Mouse (Mus musculus) heart, embryonic 14.5 days (tissue): ENCODE data around the gene 6430548M08Rik. TPM values are rescaled to one million over a fixed set of nuclear protein-coding genes. Genes with fewer than 3 reads are reported as not detected.

Source experiments
- ATAC-seq: fragments of 200-750 bp; cut with Nextera tagmentation; 2 replicates; pipeline ENCODE4 v1.8.0; 2017; ENCODE audit warnings: low read depth, moderate TSS enrichment; ENCODE audit not compliant: insufficient number of reproducible peaks, insufficient read depth, low FRiP score
- H3K27ac ChIP-seq, 2 experiments: fragments of 200-500 bp in 1 of 2; fragments of 300-500 bp in 1 of 2; sonication (generic) in 1 of 2; replicated peaks in 1 of 2; 2 replicates each; pipeline ENCODE4 v1.5.1; 2012 to 2014; ENCODE audit warnings: low read depth in 2 of 2, low read length in 2 of 2, control low read depth in 1 of 2, mild to moderate bottlenecking in 1 of 2, mixed read lengths in 1 of 2; ENCODE audit not compliant: control insufficient read depth in 1 of 2, insufficient read depth in 1 of 2
- H3K27me3 ChIP-seq: fragments of 300-500 bp; sonication (generic); 2 replicates; pipeline ENCODE4 v1.6.1; 2014; ENCODE audit warnings: mild to moderate bottlenecking, low read length, control low read depth; ENCODE audit not compliant: control insufficient read depth, insufficient read depth
- H3K36me3 ChIP-seq: fragments of 300-500 bp; sonication (generic); 2 replicates; pipeline ENCODE4 v1.6.1; 2014; ENCODE audit warnings: mild to moderate bottlenecking, control low read depth, low read length, mixed read lengths; ENCODE audit not compliant: control insufficient read depth, insufficient read depth
- H3K4me1 ChIP-seq, 2 experiments: fragments of 200-500 bp in 1 of 2; fragments of 300-500 bp in 1 of 2; sonication (generic) in 1 of 2; 2 replicates each; pipeline ENCODE4 v1.6.1; 2012 to 2014; ENCODE audit warnings: low read length in 2 of 2, control low read depth in 1 of 2, mixed read lengths in 1 of 2; ENCODE audit not compliant: control insufficient read depth in 2 of 2, insufficient read depth in 2 of 2
- H3K4me2 ChIP-seq: fragments of 300-500 bp; sonication (generic); 2 replicates; pipeline ENCODE4 v1.6.1; 2014; ENCODE audit warnings: mild to moderate bottlenecking, low read length
- H3K4me3 ChIP-seq, 2 experiments: fragments of 200-500 bp in 1 of 2; fragments of 300-500 bp in 1 of 2; sonication (generic) in 1 of 2; 2 replicates each; pipeline ENCODE4 v1.5.1; 2012 to 2014; ENCODE audit warnings: low read length in 2 of 2, mild to moderate bottlenecking in 2 of 2, control low read depth in 1 of 2, low read depth in 1 of 2, moderate library complexity in 1 of 2; ENCODE audit not compliant: control insufficient read depth in 1 of 2, insufficient read depth in 1 of 2
- H3K9ac ChIP-seq: fragments of 300-500 bp; sonication (generic); 2 replicates; pipeline ENCODE4 v1.6.1; 2014; ENCODE audit warnings: mild to moderate bottlenecking, low read length
- H3K9me3 ChIP-seq: fragments of 300-500 bp; sonication (generic); 2 replicates; pipeline ENCODE4 v1.6.1; 2016; ENCODE audit warnings: low read length, control low read depth; ENCODE audit not compliant: control insufficient read depth
- WGBS: fragments of 180-500 bp; shearing (Covaris S2); extraction: QIAGEN DNeasy Blood & Tissue Kit; methylation state at CpG from one replicate; pipeline ENCODE4 v1.1.7; 2014; 5-methylcytosine and 5-hydroxymethylcytosine counted together
- polyA plus RNA-seq: library from polyadenylated mRNA; unstranded; fragments of >200 nt; fragmentation: Nextera tagmentation; extraction: Ambion mirVana; gene quantifications from 2 replicates; pipeline ENCODE4 v1.2.1, GENCODE M21; 2014

Gene 6430548M08Rik
- polyA plus RNA-seq, 1 experiment from 2014 or later: 9.2 TPM

DNA sequence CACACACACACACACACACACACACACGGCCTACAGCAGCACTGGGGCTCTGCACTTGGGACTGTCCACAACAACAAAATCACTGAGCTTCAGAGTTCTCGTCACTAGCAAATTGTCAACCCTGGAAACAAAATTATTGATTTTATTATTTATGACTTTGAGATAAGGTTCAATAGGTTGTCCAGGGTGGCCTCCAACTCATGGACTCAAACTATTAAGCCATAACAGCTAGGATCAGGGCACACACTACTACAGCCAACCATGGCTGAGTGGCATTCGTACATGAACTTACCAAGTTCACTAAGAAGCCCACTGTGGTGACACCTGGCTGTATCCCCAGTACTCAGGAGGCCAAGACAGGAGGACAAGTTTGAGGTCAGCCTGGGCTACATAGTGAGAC is 20.8 kb upstream of the 6430548M08Rik start:
- H3K9me3 ChIP-seq: no peaks in the 10 kb centered on the region
- no peak overlapping the region for H3K4me2 ChIP-seq
- H3K4me3 ChIP-seq: no peak overlapping the region
- H3K9ac ChIP-seq: no peak overlapping the region
- H3K27ac ChIP-seq: no peak overlapping the region
- WGBS: 86% methylated on average over 3 of the region's 3 CpGs
- H3K27me3 ChIP-seq: no peaks in the 10 kb centered on the region
- no peak for ATAC-seq
- H3K4me1 ChIP-seq: peaks cover 0 to 2% of the 10 kb centered on the region in 2 experiments; a peak in 1 of 4 replicates
- peaks cover 53% of the 10 kb centered on the region for H3K36me3 ChIP-seq

DNA sequence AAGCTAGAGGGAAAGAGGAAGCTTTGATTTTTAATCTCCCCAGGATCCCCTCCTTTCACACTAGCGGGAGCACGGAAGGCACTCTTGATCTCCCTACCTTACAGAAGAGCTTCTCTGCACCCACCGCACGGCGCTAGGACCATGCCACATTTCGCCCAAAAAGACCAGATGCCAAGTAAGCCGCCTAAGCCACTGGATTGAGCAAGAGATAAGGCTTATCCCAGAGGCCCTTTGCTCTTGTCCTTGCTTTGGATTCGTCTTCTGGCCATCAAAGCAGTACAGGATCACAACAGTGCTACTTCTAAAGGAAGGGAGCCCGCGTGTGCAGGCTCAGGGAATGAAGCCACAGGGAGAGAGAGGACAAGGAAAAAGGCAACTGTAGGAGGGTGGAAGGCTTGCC is 19.2 kb upstream of the 6430548M08Rik start:
- H3K4me1 ChIP-seq: peaks cover 0 to 2% of the 10 kb centered on the region in 2 experiments; a peak in 1 of 4 replicates
- H3K4me3 ChIP-seq: no peak overlapping the region
- ATAC-seq: no peak
- H3K27me3 ChIP-seq: no peaks in the 10 kb centered on the region
- no peak overlapping the region for H3K27ac ChIP-seq
- 78% methylated on average over 10 of the region's 10 CpGs for WGBS
- H3K9me3 ChIP-seq: no peaks in the 10 kb centered on the region
- H3K4me2 ChIP-seq: no peak overlapping the region
- no peak overlapping the region for H3K9ac ChIP-seq
- H3K36me3 ChIP-seq: peaks cover 47% of the 10 kb centered on the region

DNA sequence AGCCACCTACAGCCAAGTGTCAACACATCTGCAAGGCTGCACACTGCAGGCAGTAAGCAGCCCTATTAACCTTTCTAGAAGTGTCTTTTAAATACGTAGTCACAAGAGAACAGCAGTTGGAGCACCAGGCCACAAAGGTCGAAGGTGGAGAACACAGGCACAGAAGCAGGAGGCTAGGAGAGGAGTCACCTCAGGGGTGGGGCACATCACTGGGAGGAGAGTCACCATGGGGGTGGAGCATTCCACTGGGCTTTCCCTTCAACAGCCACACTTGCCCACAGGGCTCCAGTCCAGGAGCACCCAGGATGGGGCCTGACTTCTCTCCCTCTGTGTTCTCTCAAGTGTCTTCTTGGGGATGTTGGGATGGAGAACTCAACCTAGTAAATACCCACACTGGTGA is 17.5 kb upstream of the 6430548M08Rik start:
- ATAC-seq: no peak
- Histone ChIP-seq H3K9ac (no peak overlapping the region), H3K27ac (no peak overlapping the region), H3K4me3 (no peak overlapping the region), H3K9me3 (no peaks in the 10 kb centered on the region), H3K4me2 (no peak overlapping the region), H3K36me3 (peaks cover 32% of the 10 kb centered on the region), H3K4me1 (peaks cover 0 to 11% of the 10 kb centered on the region in 2 experiments; a peak in 2 of 4 replicates), H3K27me3 (no peaks in the 10 kb centered on the region)
- 85% methylated on average over 2 of the region's 2 CpGs for WGBS

DNA sequence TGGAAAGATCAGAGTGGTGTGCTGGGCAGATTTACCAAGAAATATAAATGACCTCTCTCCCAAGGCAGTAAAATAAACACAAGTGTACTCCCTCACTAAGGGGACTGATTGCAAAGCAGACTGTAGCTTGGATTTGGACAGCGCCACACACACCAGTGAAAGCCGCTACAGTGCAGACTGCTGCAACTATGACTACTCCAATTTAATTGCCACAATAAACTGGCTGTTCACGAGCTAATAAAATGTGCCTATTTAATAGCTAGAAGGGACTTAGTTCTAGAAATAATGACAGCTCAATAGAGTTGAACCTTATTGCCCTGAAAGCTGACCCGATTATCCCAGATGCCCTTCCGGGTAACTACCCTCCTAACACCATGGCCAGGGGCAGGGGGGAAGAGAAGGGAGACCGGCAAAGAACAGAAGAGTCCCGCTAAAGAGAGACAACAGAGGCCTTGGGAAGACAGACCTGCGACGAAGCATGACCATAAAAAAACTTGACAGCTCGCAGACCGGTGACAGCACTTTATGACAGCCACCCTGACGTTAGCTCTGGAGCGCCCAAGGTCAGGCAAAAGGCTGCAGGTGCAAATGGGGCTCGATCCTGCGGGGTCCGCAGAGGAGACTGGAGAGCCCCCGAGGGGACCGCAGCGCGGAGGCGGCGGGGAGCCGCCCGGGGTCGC is 13.4 kb upstream of the 6430548M08Rik start:
- peak overlapping the region; percentile 92 to 97 for H3K4me3 ChIP-seq
- no peak for ATAC-seq
- H3K4me2 ChIP-seq: peak overlapping the region; percentile 94

DNA sequence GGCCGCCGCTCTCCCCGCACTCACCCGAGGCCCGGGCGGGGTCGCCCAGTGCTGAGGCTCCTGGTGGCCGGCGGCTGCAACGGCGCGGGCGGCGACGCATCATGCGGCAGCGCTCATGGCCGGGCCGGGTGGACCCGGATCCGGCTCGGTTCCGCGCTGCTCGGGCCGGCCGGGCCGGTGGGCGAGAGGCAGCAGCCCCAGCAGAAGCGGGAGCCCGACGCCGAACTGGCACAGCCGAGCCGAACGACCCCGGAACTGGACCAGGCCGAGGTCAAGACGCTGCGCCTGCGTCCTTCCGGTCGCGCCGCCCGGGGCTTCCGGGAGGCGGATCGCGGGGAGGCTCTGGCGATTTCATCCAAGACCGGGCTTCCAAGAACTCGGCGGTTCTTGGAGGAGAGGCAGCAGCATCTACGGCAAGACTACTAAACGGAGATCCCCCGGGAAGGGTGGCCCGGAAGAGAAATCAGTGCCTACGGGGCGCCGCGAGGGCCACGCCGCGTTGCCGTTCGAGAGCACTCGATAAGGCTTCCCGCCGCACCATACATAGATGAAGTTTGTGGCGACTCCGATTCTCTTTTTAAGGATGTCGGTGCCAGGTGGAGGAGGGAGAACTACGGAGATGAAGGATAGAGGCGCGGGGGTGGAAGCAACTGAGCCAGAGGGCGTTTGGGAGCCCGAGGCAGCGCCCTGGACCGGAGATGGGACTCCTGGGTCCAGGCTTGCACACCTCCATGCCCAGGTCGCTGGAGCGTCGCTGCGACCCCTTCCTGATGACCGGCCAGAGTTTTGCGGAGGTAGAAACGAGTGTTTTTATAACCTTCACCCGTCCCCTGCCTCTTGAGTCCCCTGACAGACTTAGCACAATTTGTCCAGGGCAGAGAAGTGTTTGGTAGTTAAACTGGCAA is 12.6 kb upstream of the 6430548M08Rik start, which contains the start of gene Zdhhc7:
Gene Zdhhc7 (minus strand): TSS at position 415 of the 905 bp plus-strand sequence.
- Histone ChIP-seq H3K27ac (peak within 1 kb of the TSS; percentile 84 to 92), H3K4me2 (peak within 1 kb of the TSS; percentile 94), H3K9ac (peak within 1 kb of the TSS; percentile 90), H3K9me3 (no peaks in the 10 kb centered on the region), H3K36me3 (peaks cover 6% of the 10 kb centered on the region; the same call in 1 of the 2 replicates), H3K27me3 (no peaks in the 10 kb centered on the region), H3K4me3 (peak within 1 kb of the TSS; percentile 92 to 97), H3K4me1 (peaks cover 8 to 22% of the 10 kb centered on the region in 2 experiments)
- WGBS: under 1% methylated on average over 82 of the region's 88 CpGs
- peak; percentile 60 for ATAC-seq

More for the DNA sequence above, 13.4 kb upstream of the 6430548M08Rik start:
- Histone ChIP-seq H3K4me1 (peaks cover 5 to 22% of the 10 kb centered on the region in 2 experiments), H3K9me3 (no peaks in the 10 kb centered on the region), H3K27me3 (no peaks in the 10 kb centered on the region), H3K9ac (peak overlapping the region; percentile 90), H3K36me3 (peaks cover 7% of the 10 kb centered on the region; the same call in 1 of the 2 replicates), H3K27ac (peak overlapping the region; percentile 84 to 92; a peak in 3 of 4 replicates)
- 4% methylated on average over 21 of the region's 25 CpGs for WGBS

DNA sequence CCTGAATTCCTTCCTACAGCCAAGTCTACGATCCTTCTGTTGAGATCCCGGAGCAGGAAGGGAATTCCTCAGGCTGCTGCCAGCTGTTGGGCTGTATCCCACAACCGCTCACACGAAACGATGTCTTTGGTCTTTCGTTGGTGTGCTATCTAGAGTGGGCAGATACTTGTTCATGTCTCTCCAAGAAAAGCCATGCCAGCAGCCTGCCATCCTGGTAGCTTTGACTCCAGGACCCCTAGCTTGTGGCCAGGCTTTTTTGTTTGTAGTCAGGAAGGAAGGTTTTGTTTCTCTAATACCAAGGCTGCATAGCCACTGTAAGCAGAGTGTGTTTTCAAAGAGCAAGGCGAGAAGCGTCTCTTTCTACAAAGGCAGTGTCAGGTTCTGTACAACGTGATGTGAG is 10.0 kb upstream of the 6430548M08Rik start:
- no peak for ATAC-seq
- no peaks in the 10 kb centered on the region for H3K36me3 ChIP-seq
- H3K27ac ChIP-seq: peak overlapping the region in 1 of 2 experiments; percentile 59; a peak in 1 of 4 replicates
- 77% methylated on average over 9 of the region's 9 CpGs for WGBS
- no peak overlapping the region for H3K4me3 ChIP-seq
- H3K4me1 ChIP-seq: peaks cover 8 to 26% of the 10 kb centered on the region in 2 experiments
- no peak overlapping the region for H3K9ac ChIP-seq
- H3K9me3 ChIP-seq: no peaks in the 10 kb centered on the region
- H3K4me2 ChIP-seq: no peak overlapping the region
- no peaks in the 10 kb centered on the region for H3K27me3 ChIP-seq

DNA sequence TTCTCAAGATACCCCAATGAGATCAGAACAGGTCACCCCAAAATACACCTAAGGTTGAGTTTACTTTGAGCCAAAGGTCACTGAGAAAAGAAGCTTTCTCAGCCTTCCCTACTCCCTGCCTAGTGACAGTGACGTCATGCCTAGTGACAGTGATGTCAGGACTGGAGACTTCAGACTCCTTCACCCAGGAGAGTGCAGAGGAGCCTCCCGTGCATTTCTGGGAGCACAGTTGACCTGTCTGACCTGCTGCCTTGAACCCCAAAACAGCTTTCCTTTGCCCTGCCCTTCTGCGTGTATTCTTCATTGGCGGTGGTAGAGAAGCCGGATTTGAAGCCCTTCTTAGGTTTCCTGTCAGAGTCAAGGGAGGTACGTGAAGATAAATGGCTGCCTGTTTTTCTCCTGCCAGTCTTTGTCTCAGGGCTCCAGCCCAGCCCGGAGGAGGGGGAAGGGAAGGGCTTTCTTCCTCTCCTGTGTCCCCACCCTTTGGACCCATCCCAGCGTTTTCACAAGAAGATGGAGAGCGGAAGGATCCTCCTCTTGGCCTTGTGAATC is 9.2 kb upstream of the 6430548M08Rik start:
- no peaks in the 10 kb centered on the region for H3K36me3 ChIP-seq
- no peaks in the 10 kb centered on the region for H3K27me3 ChIP-seq
- peaks cover 8 to 26% of the 10 kb centered on the region in 2 experiments for H3K4me1 ChIP-seq
- ATAC-seq: no peak; the same call in 1 of the 2 replicates
- H3K4me2 ChIP-seq: 0 out of 2 replicates have a peak overlapping the region, but pooled peaks have one; percentile 8
- no peak overlapping the region for H3K4me3 ChIP-seq
- no peak overlapping the region for H3K9ac ChIP-seq
- WGBS: 59% methylated on average over 9 of the region's 9 CpGs
- H3K27ac ChIP-seq: peak overlapping the region; percentile 54 to 59; a peak in 3 of 4 replicates
- H3K9me3 ChIP-seq: no peaks in the 10 kb centered on the region
